Mouse (Mus musculus) stomach, embryonic 16.5 days (tissue): Measurements from ENCODE around the gene Hrg. TPM values are rescaled to one million over a fixed set of nuclear protein-coding genes. Genes with fewer than 3 reads are reported as not detected.

Source experiments
- ATAC-seq: fragments of 200-750 bp; cut with Nextera tagmentation; 2 replicates; pipeline ENCODE4 v1.8.0; 2017; ENCODE audit warnings: moderate number of reproducible peaks, moderate TSS enrichment; ENCODE audit not compliant: insufficient read depth, low FRiP score
- H3K27ac ChIP-seq: fragments of 300-500 bp; sonication (generic); 2 replicates; pipeline ENCODE4 v1.5.1; 2014; ENCODE audit warnings: low read length
- H3K27me3 ChIP-seq: fragments of 300-500 bp; sonication (generic); 2 replicates; pipeline ENCODE4 v1.6.1; 2014; ENCODE audit warnings: low read length, control low read depth, mixed read lengths; ENCODE audit not compliant: control insufficient read depth, insufficient read depth
- H3K36me3 ChIP-seq: fragments of 300-500 bp; sonication (generic); 2 replicates; pipeline ENCODE4 v1.6.1; 2014; ENCODE audit warnings: low read length; ENCODE audit not compliant: control insufficient read depth, insufficient read depth
- H3K4me1 ChIP-seq: fragments of 300-500 bp; sonication (generic); 2 replicates; pipeline ENCODE4 v1.6.1; 2014; ENCODE audit warnings: low read length, control low read depth, mixed read lengths; ENCODE audit not compliant: control insufficient read depth, insufficient read depth
- H3K4me2 ChIP-seq: fragments of 300-500 bp; sonication (generic); 2 replicates; pipeline ENCODE4 v1.6.1; 2014; ENCODE audit warnings: low read depth, low read length, mixed read lengths
- H3K4me3 ChIP-seq: fragments of 300-500 bp; sonication (generic); replicated peaks from 2 replicates; pipeline ENCODE4 v1.5.1; 2014; ENCODE audit warnings: mild to moderate bottlenecking, low read length
- H3K9ac ChIP-seq: fragments of 300-500 bp; sonication (generic); 2 replicates; pipeline ENCODE4 v1.6.1; 2014; ENCODE audit warnings: low read length
- H3K9me3 ChIP-seq: fragments of 300-500 bp; sonication (generic); replicated peaks from 2 replicates; pipeline ENCODE4 v1.6.1; 2016; ENCODE audit warnings: low read length, control low read depth; ENCODE audit not compliant: control insufficient read depth
- WGBS: fragments of 180-500 bp; shearing (Covaris S2); extraction: QIAGEN DNeasy Blood & Tissue Kit; methylation state at CpG from one replicate; pipeline ENCODE4 v1.1.7; 2014; 5-methylcytosine and 5-hydroxymethylcytosine counted together
- polyA plus RNA-seq: library from polyadenylated mRNA; unstranded; fragments of >200 nt; fragmentation: Nextera tagmentation; extraction: Ambion mirVana; gene quantifications from 2 replicates; pipeline ENCODE4 v1.2.1, GENCODE M21; 2015

Hrg gene
- polyA plus RNA-seq = not detected in 2 replicates

DNA sequence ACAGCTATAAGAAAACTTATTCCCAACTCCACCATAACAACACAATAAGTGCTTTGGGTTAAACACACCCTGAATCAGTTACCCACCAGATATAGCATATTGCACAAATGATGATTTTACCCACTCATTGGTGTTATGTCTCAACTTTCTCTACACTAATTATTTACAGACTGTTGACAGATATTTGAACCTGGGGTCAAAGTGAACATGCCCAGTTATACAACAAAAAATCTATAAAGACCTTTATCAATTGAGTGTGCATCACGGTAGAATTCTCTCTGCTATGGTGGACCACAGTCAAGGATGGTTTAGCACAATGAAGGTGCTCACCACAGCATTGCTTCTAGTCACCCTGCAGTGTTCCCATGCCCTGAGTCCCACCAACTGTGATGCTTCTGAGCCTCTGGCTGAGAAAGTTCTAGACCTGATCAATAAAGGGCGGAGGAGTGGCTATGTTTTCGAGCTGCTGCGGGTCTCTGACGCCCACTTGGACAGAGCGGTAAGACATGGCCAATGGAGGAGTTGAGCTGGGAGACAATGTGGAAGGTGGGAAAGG lies at the start of gene Hrg:
Hrg (plus strand) TSS at position 233 of the 556 bp plus-strand sequence.
- Histone ChIP-seq H3K4me1 (no peaks in the 10 kb centered on the region), H3K9me3 (no peaks in the 10 kb centered on the region), H3K9ac (no peak within 1 kb of the TSS), H3K27ac (no peak within 1 kb of the TSS), H3K4me2 (no peak within 1 kb of the TSS), H3K4me3 (no peak within 1 kb of the TSS), H3K27me3 (no peaks in the 10 kb centered on the region), H3K36me3 (no peaks in the 10 kb centered on the region)
- 92% methylated on average over 6 of the region's 6 CpGs for WGBS
- ATAC-seq = no peak

DNA sequence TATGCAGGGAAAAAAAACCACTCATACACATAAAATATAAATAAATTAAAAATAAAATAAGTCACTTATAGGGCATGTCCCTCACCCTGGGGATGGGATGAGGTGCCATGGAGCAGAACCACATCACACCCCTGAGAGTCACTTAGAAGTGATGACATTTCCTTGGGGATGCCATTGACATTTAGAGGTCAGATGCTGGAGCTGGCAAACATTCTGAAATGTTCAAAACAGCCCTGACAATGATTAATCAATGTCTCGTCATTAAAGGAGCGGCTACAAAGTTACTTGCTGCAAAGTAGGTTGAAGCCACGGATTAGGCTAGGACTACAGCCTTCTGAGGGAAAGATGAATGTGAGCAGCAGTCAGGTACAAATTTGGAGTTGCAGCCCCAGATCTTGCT lies 49.5 kb upstream of the Hrg start:
- ATAC-seq = no peak
- no peak overlapping the region for H3K4me3 ChIP-seq
- H3K27me3 ChIP-seq = no peaks in the 10 kb centered on the region
- no peak overlapping the region for H3K27ac ChIP-seq
- WGBS = 59% methylated on average over 3 of the region's 3 CpGs
- no peaks in the 10 kb centered on the region for H3K9me3 ChIP-seq
- no peak overlapping the region for H3K4me2 ChIP-seq
- no peak overlapping the region for H3K9ac ChIP-seq
- H3K36me3 ChIP-seq = no peaks in the 10 kb centered on the region
- no peaks in the 10 kb centered on the region for H3K4me1 ChIP-seq

DNA sequence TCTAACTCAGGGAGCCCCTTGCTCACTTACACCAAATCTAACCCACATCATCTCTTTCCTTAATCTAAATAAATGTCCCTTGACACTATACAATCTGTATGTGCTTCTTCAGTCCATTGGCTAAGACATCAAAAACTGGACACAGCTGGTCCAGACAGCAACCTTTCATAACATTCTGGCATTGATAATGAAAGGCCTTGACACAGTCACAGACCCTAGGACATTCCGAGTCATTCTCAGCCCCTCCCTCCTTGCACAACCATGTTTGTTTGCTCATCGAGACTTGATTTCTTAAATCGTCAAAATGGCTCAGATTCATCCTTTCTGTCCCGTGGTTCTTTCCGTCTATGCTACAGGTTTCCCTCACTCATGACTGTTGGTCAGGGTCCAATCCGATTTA lies 41.6 kb upstream of the Hrg start:
- no peak for ATAC-seq
- no peak overlapping the region for H3K9ac ChIP-seq
- H3K4me1 ChIP-seq = no peaks in the 10 kb centered on the region
- no peaks in the 10 kb centered on the region for H3K27me3 ChIP-seq
- H3K4me2 ChIP-seq = no peak overlapping the region
- no peaks in the 10 kb centered on the region for H3K36me3 ChIP-seq
- H3K27ac ChIP-seq = no peak overlapping the region
- H3K9me3 ChIP-seq = no peaks in the 10 kb centered on the region
- 83% methylated on average over 6 of the region's 6 CpGs for WGBS
- no peak overlapping the region for H3K4me3 ChIP-seq

DNA sequence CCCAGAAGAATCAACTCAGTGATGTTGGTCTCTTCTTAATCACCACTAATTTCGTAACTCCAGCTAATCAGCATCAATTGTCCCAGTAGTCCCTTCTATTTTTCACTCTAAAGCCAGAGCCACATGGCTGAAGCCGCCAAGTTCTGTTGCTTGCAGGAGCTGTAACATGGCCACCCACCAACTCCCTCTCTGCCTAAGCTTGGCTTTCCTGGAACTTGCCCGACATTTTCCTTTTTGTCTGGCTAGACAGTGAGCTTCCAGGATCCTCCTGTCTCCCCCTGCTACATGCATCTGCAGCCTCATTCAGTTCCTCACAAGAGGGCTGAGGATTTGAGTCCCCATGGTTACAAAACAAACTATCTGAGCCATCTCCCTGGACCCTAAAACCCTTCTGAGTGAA lies 38.9 kb upstream of the Hrg start:
- H3K4me2 ChIP-seq = no peak overlapping the region
- H3K9me3 ChIP-seq = no peaks in the 10 kb centered on the region
- H3K9ac ChIP-seq = no peak overlapping the region
- no peak for ATAC-seq
- no peaks in the 10 kb centered on the region for H3K36me3 ChIP-seq
- H3K4me1 ChIP-seq = no peaks in the 10 kb centered on the region
- H3K27me3 ChIP-seq = no peaks in the 10 kb centered on the region
- H3K27ac ChIP-seq = no peak overlapping the region
- 76% methylated on average over 3 of the region's 3 CpGs for WGBS
- H3K4me3 ChIP-seq = no peak overlapping the region

- WGBS = 59% methylated on average over 6 of the region's 6 CpGs
- H3K4me3 ChIP-seq = no peak overlapping the region
- no peaks in the 10 kb centered on the region for H3K27me3 ChIP-seq
- no peaks in the 10 kb centered on the region for H3K9me3 ChIP-seq
- no peak overlapping the region for H3K4me2 ChIP-seq
- no peaks in the 10 kb centered on the region for H3K4me1 ChIP-seq
- H3K9ac ChIP-seq = no peak overlapping the region
- ATAC-seq = no peak
- no peak overlapping the region for H3K27ac ChIP-seq
- no peaks in the 10 kb centered on the region for H3K36me3 ChIP-seq
Observed at GRCm38 (mm10) chr16:22912886-22913285, 38.0 kb upstream of the Hrg start.

- Histone ChIP-seq H3K4me2 (no peak overlapping the region), H3K4me3 (no peak overlapping the region), H3K9me3 (no peaks in the 10 kb centered on the region), H3K4me1 (no peaks in the 10 kb centered on the region), H3K27me3 (no peaks in the 10 kb centered on the region), H3K27ac (no peak overlapping the region), H3K9ac (no peak overlapping the region), H3K36me3 (no peaks in the 10 kb centered on the region)
- ATAC-seq = no peak
Observed at GRCm38 (mm10) chr16:22914276-22914675, 36.6 kb upstream of the Hrg start.

DNA sequence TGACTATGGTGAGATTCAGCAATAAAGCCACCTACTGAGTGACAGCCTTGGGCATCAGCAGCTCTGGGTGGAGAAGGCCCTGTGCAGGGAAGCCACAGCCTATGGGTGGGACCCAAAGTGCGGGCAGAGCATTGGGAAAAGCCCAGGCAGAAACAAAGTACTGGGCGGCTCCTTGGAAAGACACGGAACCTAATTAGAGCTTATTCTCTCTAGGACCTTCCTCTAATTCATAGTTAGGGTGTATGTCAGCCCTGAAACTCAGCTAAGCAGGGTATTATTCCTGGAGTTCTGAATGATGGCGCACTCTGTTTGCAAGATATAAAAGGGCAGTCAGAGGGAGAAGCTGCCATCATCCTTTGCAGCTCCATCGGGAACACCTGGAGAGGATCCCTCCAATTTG lies 32.8 kb upstream of the Hrg start, which contains the start of gene Fetub:
Fetub (plus strand) TSS at position 301 of the 400 bp plus-strand sequence.
- no peaks in the 10 kb centered on the region for H3K27me3 ChIP-seq
- no peak within 1 kb of the TSS for H3K9ac ChIP-seq
- H3K27ac ChIP-seq = no peak within 1 kb of the TSS
- no peak within 1 kb of the TSS for H3K4me3 ChIP-seq
- ATAC-seq = no peak
- no peaks in the 10 kb centered on the region for H3K9me3 ChIP-seq
- H3K4me2 ChIP-seq = no peak within 1 kb of the TSS
- 83% methylated on average over 5 of the region's 5 CpGs for WGBS
- no peaks in the 10 kb centered on the region for H3K36me3 ChIP-seq
- H3K4me1 ChIP-seq = peaks cover 4% of the 10 kb centered on the region; the same call in 1 of the 2 replicates

DNA sequence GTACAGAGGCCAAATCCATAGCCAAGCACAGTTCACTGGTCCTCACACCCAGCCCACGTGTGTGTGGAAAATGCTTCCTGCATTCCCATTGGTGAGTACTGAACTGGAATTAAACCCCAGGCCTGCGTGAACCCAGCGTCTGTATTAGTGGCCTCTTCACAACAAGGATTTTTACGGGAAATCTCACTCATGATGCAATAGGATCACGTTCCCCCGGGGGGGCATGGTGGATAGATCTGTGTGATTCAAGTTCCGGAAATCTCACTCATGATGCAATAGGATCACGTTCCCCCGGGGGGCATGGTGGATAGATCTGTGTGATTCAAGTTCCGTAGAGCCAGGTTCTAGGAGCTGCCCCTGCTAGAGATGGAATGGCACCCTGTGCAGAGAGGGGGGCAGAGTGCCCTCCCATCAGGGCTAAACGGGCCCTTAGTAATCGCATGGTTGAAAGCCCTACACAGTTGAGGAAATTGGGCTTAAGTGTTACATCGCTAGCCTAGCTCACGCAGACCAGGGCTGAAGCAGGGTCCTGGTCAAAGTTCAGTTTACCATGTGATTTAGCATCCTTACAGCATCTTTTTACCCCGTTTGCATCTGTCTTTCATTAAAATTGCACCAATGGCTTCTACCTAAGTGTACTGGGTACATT lies 32.1 kb upstream of the Hrg start:
- no peak overlapping the region for H3K9ac ChIP-seq
- ATAC-seq = no peak
- no peaks in the 10 kb centered on the region for H3K9me3 ChIP-seq
- no peak overlapping the region for H3K4me3 ChIP-seq
- no peaks in the 10 kb centered on the region for H3K27me3 ChIP-seq
- WGBS = 77% methylated on average over 15 of the region's 15 CpGs
- H3K36me3 ChIP-seq = no peaks in the 10 kb centered on the region
- H3K4me2 ChIP-seq = no peak overlapping the region
- H3K4me1 ChIP-seq = peaks cover 4% of the 10 kb centered on the region; the same call in 1 of the 2 replicates
- no peak overlapping the region for H3K27ac ChIP-seq

- 39% methylated on average over 18 of the region's 18 CpGs for WGBS
- Histone ChIP-seq H3K9ac (no peak overlapping the region), H3K4me3 (no peak overlapping the region), H3K27me3 (no peaks in the 10 kb centered on the region), H3K4me2 (no peak overlapping the region), H3K36me3 (no peaks in the 10 kb centered on the region), H3K4me1 (peaks cover 4% of the 10 kb centered on the region; the same call in 1 of the 2 replicates), H3K27ac (no peak overlapping the region), H3K9me3 (no peaks in the 10 kb centered on the region)
- peak; percentile 80 for ATAC-seq
Observed at GRCm38 (mm10) chr16:22919971-22920854, 30.7 kb upstream of the Hrg start.
